In the genomic region with DNA sequence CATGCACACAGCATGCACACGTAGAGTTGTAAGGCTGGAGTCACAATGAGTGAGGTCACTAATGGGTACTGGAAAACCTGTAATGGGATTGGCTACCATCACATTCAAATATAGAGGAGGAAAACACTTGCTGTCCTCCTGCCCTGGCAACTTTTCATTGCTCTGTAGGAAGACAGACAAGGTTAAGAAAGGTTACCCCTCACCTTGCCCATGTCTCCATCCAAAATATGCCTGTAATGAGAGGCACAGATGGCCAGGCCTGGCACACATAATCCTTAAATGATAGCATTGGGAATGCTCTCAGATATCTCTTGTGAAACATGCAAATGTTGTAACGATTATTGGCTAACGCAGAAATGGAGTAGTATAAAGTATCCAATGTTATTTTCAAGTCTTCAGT, we compare ENCODE assay signal across 13 mouse cellular contexts.
"Had no signal": no experiment of that assay in that cellular context is flagged by ENCODE, and none has a peak within 500 bp of the region (broad histone marks: within the 10 kb centered on the region; RNA-seq: fewer than 3 reads in every experiment).

No protein-coding gene starts in this region.

- DNase-seq: lung, adult 2 months; lung, postnatal 14 days; lung, postnatal 36 days; right cerebral cortex, adult 18-20 months; right cerebral cortex, postnatal 25 days; right cerebral cortex, postnatal 4 days; spleen, adult 18-20 months; thymus, adult 18-20 months; thymus, postnatal 14 days; thymus, postnatal 36 days had no signal

- ATAC-seq: lung, postnatal 0 days; midbrain, embryonic 13.5 days; midbrain, embryonic 15.5 days had no signal
